Mouse (Mus musculus) E14TG2a.4 (cell line): ENCODE data around the gene Shb.

Experiments
- CTCF ChIP-seq: conservative IDR thresholded peaks from 2 replicates; pipeline ENCODE4 v1.5.1; 2014; ENCODE audit warnings: low read length
- POU5F1 ChIP-seq: IDR thresholded peaks from 2 replicates; pipeline ENCODE4 v1.6.1; 2014; ENCODE audit warnings: low read length, borderline replicate concordance

- TF ChIP-seq CTCF (no peak), POU5F1 (no peak)
Measured at GRCm38 (mm10) chr4:45407001-45407702, 125.1 kb downstream of the Shb start.
